Mouse (Mus musculus) liver (tissue): Measurements from ENCODE around the gene Lbh.
A peak's percentile ranks its signal among the peaks of the same experiment; 100 is the strongest.

Experiments used
- DNase-seq: peaks from one replicate; pipeline ENCODE4 v3.0.0-alpha.2; 2020; ENCODE audit warnings: mixed read lengths

The Lbh gene

GRCm38 (mm10) chr17:72944368-72944767 is 26.3 kb downstream of the Lbh start:
- no peak for DNase-seq

- no peak for DNase-seq
Measured at GRCm38 (mm10) chr17:72947111-72947859, 29.2 kb downstream of the Lbh start.

GRCm38 (mm10) chr17:72948119-72948518 is 30.0 kb downstream of the Lbh start:
- DNase-seq: peak; percentile 34

GRCm38 (mm10) chr17:72949247-72949701 is 31.2 kb downstream of the Lbh start:
- no peak for DNase-seq

GRCm38 (mm10) chr17:72951331-72951730 is 33.2 kb downstream of the Lbh start:
- no peak for DNase-seq

- DNase-seq: no peak
Measured at GRCm38 (mm10) chr17:72953811-72954685, 35.9 kb downstream of the Lbh start.

- DNase-seq: no peak
Measured at GRCm38 (mm10) chr17:72955534-72955933, 37.4 kb downstream of the Lbh start.

GRCm38 (mm10) chr17:72957016-72957415 is 38.9 kb downstream of the Lbh start:
- DNase-seq: no peak

- no peak for DNase-seq
Measured at GRCm38 (mm10) chr17:72958886-72959285, 40.8 kb downstream of the Lbh start.

GRCm38 (mm10) chr17:72959497-72960039 is 41.5 kb downstream of the Lbh start:
- DNase-seq: no peak

- no peak for DNase-seq
Measured at GRCm38 (mm10) chr17:72960243-72960642, 42.1 kb downstream of the Lbh start.

- no peak for DNase-seq
Measured at GRCm38 (mm10) chr17:72960873-72961272, 42.8 kb downstream of the Lbh start.

- DNase-seq: no peak
Measured at GRCm38 (mm10) chr17:72961953-72962630, 44.0 kb downstream of the Lbh start.

GRCm38 (mm10) chr17:72965687-72966086 is 47.6 kb downstream of the Lbh start:
- DNase-seq: no peak

- DNase-seq: no peak
Measured at GRCm38 (mm10) chr17:72966091-72966531, 48.0 kb downstream of the Lbh start.

GRCm38 (mm10) chr17:72966878-72967277 is 48.8 kb downstream of the Lbh start:
- no peak for DNase-seq

GRCm38 (mm10) chr17:72967371-72968175 is 49.5 kb downstream of the Lbh start:
- no peak for DNase-seq

- DNase-seq: no peak
Measured at GRCm38 (mm10) chr17:72968666-72969065, 50.6 kb downstream of the Lbh start.

- DNase-seq: no peak
Measured at GRCm38 (mm10) chr17:72970631-72971161, 52.6 kb downstream of the Lbh start.

GRCm38 (mm10) chr17:72973041-72973440 is 54.9 kb downstream of the Lbh start:
- DNase-seq: no peak
